Mouse (Mus musculus) left cerebral cortex, adult 8-10 months (tissue): ENCODE results near the gene Msh3. TPM values are rescaled to one million over a fixed set of nuclear protein-coding genes. Genes with fewer than 3 reads are reported as not detected.
"Not testable (repeated sequence)": the region's sequence is repeated elsewhere in the genome, so short reads cannot be mapped to it uniquely, and the experiment has no call there.

Experiments
- DNase-seq, 2 experiments: peaks; one replicate each; pipeline ENCODE4 v3.0.0; 2022; ENCODE audit warnings: low spot score in 2 of 2
- total RNA-seq, 4 experiments: library from RNA; stranded (reverse); gene quantifications; 2 replicates each; pipeline ENCODE4 v1.2.4; 2022

Msh3 gene
- total RNA-seq, 4 experiments from 2014 or later = 23.9 to 25.1 (median 24.6) TPM

DNA sequence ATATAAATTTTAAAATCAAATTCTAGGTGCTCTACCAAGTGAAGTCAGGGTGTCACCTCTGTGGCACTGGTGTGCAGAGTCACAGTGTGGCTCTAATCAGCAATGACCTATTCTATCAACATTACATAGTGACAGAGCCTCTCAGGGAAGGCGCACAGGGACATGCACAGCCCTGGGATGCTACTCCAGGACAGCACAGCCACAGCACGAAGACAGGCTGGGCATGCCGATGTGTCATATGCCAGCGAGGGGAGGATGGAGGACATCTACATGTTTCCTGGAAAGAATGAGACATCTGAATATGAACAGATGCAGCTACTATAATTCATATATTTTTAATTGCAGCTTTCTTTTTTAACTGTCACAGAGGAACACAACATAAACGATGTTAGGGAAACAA lies 101.0 kb downstream of the Msh3 start:
- no peak for DNase-seq

DNA sequence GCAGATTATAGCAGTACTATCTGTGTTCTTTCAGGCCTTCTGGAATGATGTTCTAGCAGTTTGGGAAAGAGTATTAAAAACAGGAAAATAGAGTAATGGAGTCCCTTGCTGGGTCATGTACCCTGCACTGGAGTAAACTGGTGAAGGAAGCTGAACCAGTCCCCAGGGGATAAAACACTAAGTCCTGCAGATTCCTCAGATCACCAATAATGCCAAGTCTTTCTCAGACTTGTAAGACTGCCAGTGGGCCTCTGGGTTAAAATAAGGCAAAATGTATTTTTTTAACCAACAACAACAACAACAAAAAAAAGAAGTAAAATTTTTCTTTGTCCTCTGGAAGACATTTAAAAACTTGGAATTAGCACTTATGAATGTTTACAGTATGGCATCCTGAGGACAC lies 102.5 kb downstream of the Msh3 start:
- no peak for DNase-seq

DNA sequence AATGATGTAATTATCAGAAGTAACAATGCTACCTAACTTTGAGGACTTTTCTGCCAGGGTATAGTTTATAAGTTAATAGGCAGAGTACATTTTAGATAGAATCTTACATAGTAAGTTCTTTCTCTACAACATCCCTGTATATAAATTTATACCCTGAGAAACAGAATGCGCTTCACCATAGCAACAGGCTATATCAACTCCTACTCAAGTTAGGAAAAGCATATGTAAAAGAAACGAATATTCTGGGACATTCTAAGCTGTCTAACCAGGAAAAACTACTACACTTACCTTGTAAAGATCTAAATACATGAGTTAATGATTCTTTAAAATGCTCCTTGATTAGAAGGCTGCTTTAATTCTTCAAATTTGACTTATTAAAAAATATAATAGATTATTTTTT lies 107.2 kb downstream of the Msh3 start:
- DNase-seq = no peak

DNA sequence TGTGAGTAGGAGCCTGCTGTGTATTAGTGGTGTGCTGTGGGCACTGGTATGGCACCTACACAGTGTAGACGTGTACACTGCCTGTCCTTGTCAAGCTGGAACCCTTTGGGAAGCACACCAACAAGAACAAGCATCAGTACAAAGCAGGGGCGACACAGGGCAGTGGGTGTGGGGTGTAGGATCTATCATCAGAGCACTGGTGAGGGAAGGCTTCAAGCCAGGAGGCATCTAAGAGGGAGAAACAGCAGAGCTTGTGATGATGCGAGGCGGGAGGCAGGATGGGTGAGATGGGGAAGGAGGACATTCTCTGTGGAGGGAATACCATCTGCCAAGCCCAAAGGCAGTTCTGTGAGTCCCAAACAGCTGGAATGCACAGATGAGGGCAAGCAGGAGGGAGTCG lies 107.8 kb downstream of the Msh3 start:
- peak in 1 of 2 experiments; percentile 45 for DNase-seq

DNA sequence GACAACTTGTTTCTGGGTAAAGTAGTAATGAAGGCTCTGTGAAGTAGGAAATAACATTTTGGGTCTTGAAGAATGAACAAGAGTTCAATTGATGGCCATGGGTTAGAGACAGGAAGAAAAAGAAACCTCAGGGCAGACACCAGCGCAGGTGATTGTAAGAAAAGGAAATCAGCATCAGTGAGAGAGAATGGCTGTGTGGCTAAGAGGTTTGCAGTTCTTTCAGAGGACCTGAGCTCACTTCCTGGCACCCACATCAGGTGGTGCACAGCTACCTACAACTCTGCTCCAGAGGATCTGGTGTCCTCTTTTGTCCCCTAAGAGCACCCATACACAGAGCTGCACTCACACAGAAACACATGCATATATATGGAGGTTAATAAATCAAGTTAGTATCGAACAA lies 110.1 kb downstream of the Msh3 start:
- DNase-seq = no peak

DNA sequence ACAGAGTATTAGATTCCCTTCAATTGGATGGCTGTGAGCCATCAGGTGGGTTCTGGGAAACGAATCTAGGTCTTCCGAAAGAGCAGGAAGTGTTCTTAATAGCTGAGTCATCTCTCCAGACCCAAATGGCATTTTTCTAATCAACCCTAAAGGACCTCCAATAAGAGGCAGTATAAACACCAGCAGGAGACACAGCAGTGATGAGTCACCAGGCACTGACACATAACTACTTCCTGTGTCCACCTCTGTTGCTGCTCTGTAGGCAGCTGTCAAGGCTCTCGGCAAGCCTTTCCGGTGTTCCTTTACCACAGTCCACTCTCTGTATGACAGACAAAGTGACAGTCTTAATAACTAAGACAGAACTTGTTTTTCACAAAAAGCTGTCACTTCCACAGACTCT lies 113.4 kb downstream of the Msh3 start:
- no peak for DNase-seq

DNA sequence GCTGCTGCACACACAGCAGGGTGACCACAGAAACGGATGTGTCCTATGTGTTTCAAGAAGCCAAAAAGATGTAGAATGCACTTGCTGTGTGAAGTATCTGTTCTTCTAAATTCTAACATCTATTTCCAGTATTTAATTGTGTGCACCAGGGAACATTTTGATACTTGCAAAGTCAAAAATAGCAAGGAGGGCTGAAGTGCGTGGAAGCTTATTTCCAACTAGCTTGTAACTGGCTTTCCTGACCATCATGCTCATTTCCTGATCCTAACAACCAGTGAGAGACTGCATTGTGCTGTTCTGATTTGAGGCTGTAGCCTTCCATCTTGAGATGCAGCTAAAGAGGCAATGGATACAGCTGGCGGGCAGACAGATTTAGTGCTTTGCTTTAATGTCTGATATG lies 116.9 kb downstream of the Msh3 start:
- DNase-seq = no peak

DNA sequence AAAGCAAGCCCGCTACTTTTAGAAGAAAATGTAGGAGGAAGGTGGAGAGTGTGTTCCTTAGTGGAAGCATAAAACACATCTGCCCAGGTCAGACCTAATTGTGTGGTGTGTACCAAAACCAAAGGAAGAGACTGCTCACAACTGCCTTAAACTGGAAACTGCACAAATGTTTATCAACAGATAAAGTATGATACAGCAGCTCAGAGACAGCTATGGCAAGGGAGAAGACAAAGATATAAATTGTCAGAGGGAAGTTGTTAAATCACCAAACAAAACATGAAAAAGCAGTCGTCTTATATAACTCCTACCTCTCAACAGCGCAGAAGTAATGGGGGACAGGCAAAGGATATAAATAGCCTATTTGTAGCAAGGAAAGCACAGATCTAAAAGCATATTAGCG lies 117.8 kb downstream of the Msh3 start:
- no peak for DNase-seq

DNA sequence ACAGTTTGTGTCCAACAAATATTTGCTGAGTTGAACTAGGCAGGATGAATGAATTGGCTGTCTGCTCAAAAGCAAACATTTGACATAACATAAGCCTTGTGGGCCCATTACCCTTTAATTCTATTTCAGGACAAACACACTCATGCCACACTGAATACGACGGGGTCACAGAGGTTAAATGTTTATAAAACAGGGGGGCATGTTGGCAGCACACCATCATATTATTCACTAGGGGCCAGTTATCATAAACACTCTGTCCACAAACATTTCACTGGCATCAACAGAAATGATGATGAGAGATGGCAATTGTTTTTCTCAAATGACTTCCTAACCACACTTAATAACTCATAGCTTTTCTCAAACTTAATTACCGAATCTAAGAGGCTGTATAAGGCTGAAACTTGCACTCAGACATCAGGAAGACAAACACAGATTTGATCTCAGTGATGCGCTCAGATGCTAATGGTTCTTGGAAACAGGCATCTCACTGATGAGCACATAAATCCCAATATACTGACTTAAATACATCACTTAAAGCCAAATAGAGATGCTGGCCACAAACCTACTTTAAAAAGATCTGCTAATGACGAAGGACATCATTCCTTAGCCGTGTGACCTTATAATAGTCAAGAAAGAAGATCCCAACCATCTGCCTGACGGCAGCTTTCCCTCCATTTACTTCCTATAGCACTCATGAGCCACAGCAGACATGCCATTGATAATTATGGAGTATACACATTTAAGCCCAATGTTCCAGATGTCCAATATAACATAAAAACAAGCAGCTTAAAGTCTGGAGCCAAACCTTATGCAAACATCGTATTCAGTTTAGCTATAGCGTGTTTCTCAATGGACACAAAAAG lies 122.5 kb downstream of the Msh3 start:
- DNase-seq = no peak

DNA sequence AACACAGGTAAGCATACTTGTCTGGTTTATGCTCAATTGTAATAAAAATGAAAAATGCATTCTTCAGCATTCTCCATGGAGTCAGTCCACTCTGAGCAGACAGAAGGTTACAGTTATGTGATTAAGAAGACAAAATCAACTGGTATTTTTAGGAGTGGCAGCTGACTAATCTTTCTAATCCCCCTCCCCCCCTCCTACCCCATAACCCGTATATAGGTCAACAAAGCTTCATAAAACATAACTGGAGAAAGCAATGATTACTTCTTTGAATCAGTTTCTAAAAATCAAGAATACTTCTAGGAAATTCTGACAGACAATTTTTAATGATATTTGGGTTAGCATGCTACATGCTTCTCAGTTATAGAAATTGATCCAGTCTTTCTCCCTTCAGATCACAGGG lies 126.8 kb downstream of the Msh3 start:
- DNase-seq = no peak

DNA sequence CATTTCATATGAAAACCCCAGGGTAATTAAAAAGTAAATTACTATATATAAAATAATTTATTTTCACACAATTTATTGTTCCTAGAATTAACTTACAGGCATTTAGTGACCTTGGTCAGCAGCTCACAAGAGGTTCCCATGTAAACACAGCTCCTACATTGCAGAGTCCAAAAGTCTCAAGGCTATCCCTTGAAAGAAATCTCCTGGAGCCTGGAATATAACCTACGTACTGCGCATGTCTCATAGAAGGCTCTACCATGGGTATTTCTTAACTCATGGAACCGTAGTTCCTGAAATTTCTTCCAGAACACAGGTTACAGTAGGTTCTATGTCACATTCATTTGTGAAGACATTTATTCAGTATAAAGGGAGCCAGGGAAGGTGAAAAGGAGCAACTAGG lies 131.2 kb downstream of the Msh3 start:
- DNase-seq = no peak

DNA sequence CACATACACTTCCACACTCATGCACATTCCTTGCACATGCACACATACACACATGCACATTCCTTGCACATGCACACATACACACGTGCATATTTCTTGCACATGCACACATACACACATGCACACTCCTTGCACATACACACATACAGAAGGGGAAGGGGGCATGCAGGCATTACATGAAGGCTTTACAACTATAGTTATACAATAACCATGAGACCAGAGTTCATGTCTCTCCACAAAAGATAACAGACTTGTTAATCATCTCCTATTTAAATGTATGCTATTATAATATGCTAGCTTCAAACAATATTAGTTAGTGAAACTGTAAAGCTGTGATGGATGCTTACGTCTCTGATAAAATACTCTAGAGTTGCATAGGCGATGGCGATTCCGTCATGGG lies 132.0 kb downstream of the Msh3 start:
- no peak for DNase-seq

DNA sequence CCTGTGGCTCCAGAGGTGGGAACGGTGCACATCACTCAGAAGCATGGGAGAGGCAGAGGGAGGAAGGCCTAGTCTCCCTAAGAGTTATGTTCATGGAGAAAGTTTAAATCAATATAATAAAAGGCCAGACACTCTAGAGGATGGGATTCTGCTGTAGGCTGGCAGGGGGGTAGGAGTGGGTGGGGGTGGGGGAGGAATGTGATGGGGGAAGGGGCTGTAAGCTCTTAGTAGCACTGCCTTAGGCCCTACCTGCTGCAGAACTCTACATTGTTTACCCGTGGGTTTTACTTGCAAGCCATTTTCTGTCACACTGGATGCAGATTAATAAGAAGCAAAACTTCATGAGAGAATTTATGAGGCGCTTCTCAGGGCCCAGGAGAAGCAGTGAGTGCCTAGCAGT lies 135.0 kb downstream of the Msh3 start:
- no peak for DNase-seq

DNA sequence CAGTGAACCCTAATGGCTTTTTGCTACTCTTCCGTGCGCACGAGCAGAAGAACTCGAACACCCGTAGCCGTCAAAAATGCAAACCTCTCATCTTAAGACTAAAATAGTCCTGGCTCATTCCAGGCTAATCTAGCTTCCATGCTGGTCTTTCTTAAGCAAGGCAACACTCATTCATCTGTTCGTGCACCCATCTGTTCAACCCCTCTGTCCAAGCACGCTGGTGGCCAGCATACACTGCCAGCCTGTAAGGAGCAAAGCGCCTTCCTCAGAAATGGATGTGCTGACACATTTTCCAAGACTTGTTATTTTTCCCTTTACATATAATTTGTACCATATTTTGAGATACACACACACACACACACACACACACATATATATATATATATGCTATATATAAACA lies 137.6 kb downstream of the Msh3 start:
- no peak for DNase-seq

DNA sequence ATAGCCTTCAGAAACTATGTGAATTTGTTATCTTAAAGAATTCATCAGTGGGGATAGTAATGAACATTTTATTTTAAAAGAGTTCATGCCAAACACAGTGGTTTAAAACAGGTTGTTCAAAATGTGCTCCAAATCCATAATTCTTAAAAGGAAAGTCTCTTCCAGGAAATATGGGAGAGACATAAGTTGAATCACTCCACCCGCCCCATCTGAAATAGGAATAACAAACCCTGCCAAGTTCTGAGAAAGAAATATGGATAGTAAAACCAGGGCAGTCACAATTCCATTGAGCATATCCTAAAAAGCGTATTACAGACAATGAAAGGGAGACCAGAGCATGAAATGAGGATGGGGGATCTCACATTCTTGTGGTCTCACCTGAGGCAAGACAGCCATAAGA lies 157.9 kb downstream of the Msh3 start:
- no peak for DNase-seq

DNA sequence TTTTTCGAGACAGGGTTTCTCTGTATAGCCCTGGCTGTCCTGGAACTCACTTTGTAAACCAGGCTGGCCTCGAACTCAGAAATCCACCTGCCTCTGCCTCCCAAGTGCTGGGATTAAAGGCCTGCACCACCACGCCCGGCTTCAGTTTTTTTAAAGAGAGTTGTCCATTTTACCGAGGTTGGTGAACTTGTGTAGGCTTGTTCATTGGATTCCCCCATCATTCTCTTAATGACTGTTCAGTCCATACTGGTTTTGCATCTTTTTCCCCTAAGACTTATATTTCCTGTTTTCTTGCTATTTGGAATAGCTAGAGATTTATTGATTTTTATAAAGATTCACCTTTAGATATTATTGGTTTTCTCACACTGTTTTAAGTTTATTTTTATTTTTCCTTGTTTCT lies 161.0 kb downstream of the Msh3 start:
- DNase-seq = not testable (repeated sequence)

DNA sequence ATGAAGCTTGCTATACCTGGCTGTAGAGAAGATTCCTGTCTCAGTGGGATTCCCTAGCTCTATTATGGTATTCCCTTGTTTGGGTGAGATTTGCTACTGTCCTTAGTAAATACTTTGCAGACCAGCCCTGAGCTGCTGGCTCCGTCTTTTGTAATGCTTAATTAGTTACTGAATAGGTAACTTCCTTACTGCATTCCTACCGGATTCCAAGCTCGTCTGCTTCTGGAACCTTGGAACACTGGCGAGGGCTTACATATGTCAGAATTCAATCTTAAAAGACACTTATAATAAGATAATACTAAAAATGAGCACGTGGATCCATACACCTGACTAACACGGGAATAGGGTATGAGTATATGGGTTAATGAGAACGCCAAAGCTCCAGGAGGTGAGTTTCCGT lies 182.1 kb downstream of the Msh3 start:
- DNase-seq = not testable (repeated sequence)

Other genes starting within 250 kb of the Msh3 start
- 100 to 1,000 TPM; 152 to 186 (median 172) TPM for gene Rasgrf2, start 223.3 kb downstream of the Msh3 start, total RNA-seq
- not detected for gene Gm20379, start 49.0 kb downstream of the Msh3 start, total RNA-seq
- 1 to 10 TPM; 1.4 to 2.0 (median 1.9) TPM for gene Dhfr, start 277 bp downstream of the Msh3 start, total RNA-seq
- gene Ankrd34b, start 70.9 kb upstream of the Msh3 start, total RNA-seq = 10 to 100 TPM; 20.0 to 21.2 (median 20.7) TPM
- 10 to 100 TPM; 10.5 to 11.7 (median 10.8) TPM for gene Fam151b, start 129.0 kb upstream of the Msh3 start, total RNA-seq
- 10 to 100 TPM; 16.0 to 19.7 (median 17.3) TPM for gene Zfyve16, start 175.9 kb upstream of the Msh3 start, total RNA-seq
- gene Spz1, start 221.2 kb upstream of the Msh3 start, total RNA-seq = not detected